Mouse (Mus musculus): ENCODE data around the gene Cd3d.

GRCm38 (mm10) chr9:45022800-45023199 is 41.2 kb downstream of the Cd3d start:
- TF ChIP-seq E2F4 (IDR thresholded peaks at IDR 0.05; ENCODE audit: insufficient read depth) = no peak
- no peak for TF ChIP-seq POLR2A (IDR thresholded peaks at IDR 0.05; ENCODE audit: insufficient read length, low read depth)
- no peak for TF ChIP-seq USF1 (IDR thresholded peaks at IDR 0.05; ENCODE audit: low read depth)
- TF ChIP-seq TCF12 (IDR thresholded peaks at IDR 0.05; ENCODE audit: insufficient read depth, poor library complexity, severe bottlenecking) = no peak
- no peak for TF ChIP-seq POLR2AphosphoS2 (IDR thresholded peaks at IDR 0.05; ENCODE audit: insufficient read length, low read depth)
- no peak for TF ChIP-seq MAX (IDR thresholded peaks at IDR 0.05; ENCODE audit: low read depth)
- no peak for TF ChIP-seq CEBPB (IDR thresholded peaks at IDR 0.05; ENCODE audit: insufficient read depth, poor library complexity, severe bottlenecking)
- no peak for TF ChIP-seq SRF (IDR thresholded peaks at IDR 0.05; ENCODE audit: control insufficient read depth, insufficient read length, low read depth)
- no peak for TF ChIP-seq MYOD1 (IDR thresholded peaks at IDR 0.05; ENCODE audit: control insufficient read depth in 1 of 3, insufficient read length in 2 of 3, low read depth in 2 of 3)
- TF ChIP-seq REST (IDR thresholded peaks at IDR 0.05; ENCODE audit: insufficient read depth, insufficient read length) = no peak
- TF ChIP-seq MYOG (IDR thresholded peaks at IDR 0.05; ENCODE audit: control insufficient read depth in 1 of 3, insufficient read depth in 1 of 3, insufficient read length in 2 of 3, low read depth in 2 of 3) = no peak

Measured in myocyte (in vitro differentiated cells).